Mouse (Mus musculus) thymus, postnatal 36 days (tissue): ENCODE results near the gene Hspa12b.
"Not testable (repeated sequence)": the region's sequence is repeated elsewhere in the genome, so short reads cannot be mapped to it uniquely, and the experiment has no call there.

ENCODE experiments used
- DNase-seq, 2 experiments: peaks; one replicate each; pipeline ENCODE4 v3.0.0; 2022; ENCODE audit warnings: mixed read lengths in 2 of 2

Hspa12b gene

GRCm38 (mm10) chr2:131127161-131127730 lies at the start of gene Hspa12b:
TSS of gene Hspa12b (plus strand) at chr2:131127280.
- DNase-seq, result peak; percentile 29 to 57

GRCm38 (mm10) chr2:131080507-131080906 lies 46.6 kb upstream of the Hspa12b start:
- no peak for DNase-seq

- DNase-seq, result no peak
Observed at GRCm38 (mm10) chr2:131084206-131084605, 42.9 kb upstream of the Hspa12b start.

- DNase-seq, result no peak
Observed at GRCm38 (mm10) chr2:131086667-131087390, 40.3 kb upstream of the Hspa12b start, which contains the start of gene Siglec1. TSS of gene Siglec1 (minus strand) at chr2:131086765.

- DNase-seq, result no peak
Observed at GRCm38 (mm10) chr2:131088581-131088980, 38.5 kb upstream of the Hspa12b start.

- DNase-seq, result no peak
Observed at GRCm38 (mm10) chr2:131089634-131090033, 37.4 kb upstream of the Hspa12b start.

GRCm38 (mm10) chr2:131090852-131091251 lies 36.2 kb upstream of the Hspa12b start:
- no peak for DNase-seq

GRCm38 (mm10) chr2:131093577-131093976 lies 33.5 kb upstream of the Hspa12b start:
- no peak for DNase-seq

GRCm38 (mm10) chr2:131094823-131095222 lies 32.3 kb upstream of the Hspa12b start:
- DNase-seq, result peak; percentile 65 to 72

- DNase-seq, result peak; percentile 14 to 29
Observed at GRCm38 (mm10) chr2:131096101-131096795, 30.8 kb upstream of the Hspa12b start.

- DNase-seq, result no peak
Observed at GRCm38 (mm10) chr2:131097087-131097486, 30.0 kb upstream of the Hspa12b start.

- DNase-seq, result no peak
Observed at GRCm38 (mm10) chr2:131101530-131101929, 25.6 kb upstream of the Hspa12b start.

GRCm38 (mm10) chr2:131104021-131104420 lies 23.1 kb upstream of the Hspa12b start:
- DNase-seq, result no peak

- DNase-seq, result not testable (repeated sequence)
Observed at GRCm38 (mm10) chr2:131105061-131105460, 22.0 kb upstream of the Hspa12b start.

GRCm38 (mm10) chr2:131105989-131106388 lies 21.1 kb upstream of the Hspa12b start:
- DNase-seq, result no peak

GRCm38 (mm10) chr2:131118968-131119574 lies 8.0 kb upstream of the Hspa12b start:
- DNase-seq, result no peak

- no peak for DNase-seq
Observed at GRCm38 (mm10) chr2:131124166-131124565, 2.9 kb upstream of the Hspa12b start.

GRCm38 (mm10) chr2:131125157-131125963 lies 1.7 kb upstream of the Hspa12b start:
- DNase-seq, result no peak

- DNase-seq, result no peak
Observed at GRCm38 (mm10) chr2:131125964-131126815, 890 bp upstream of the Hspa12b start.

GRCm38 (mm10) chr2:131128211-131128610 lies 1.1 kb downstream of the Hspa12b start:
- DNase-seq, result no peak

- DNase-seq, result no peak
Observed at GRCm38 (mm10) chr2:131128636-131129157, 1.6 kb downstream of the Hspa12b start.
